Mouse (Mus musculus) gastrocnemius, postnatal 10 days (tissue): ENCODE measurements around the gene Crb3. TPM values are rescaled to one million over a fixed set of nuclear protein-coding genes. Genes with fewer than 3 reads are reported as not detected.
"Not testable (repeated sequence)": the region's sequence is repeated elsewhere in the genome, so short reads cannot be mapped to it uniquely, and the experiment has no call there.

Source experiments
- DNase-seq: peaks from one replicate; pipeline ENCODE4 v3.0.0; 2021; ENCODE audit warnings: mixed read lengths
- long read RNA-seq, 2 experiments: library from polyadenylated mRNA; stranded (forward); transcript quantifications; one replicate each; pipeline ENCODE4 v2.0.0; 2021
- total RNA-seq, 2 experiments: library from RNA; stranded (reverse); gene quantifications; 2 replicates each; pipeline ENCODE4 v1.2.3; 2021

Crb3 gene
- total RNA-seq = under 1 TPM; 0.54 to 0.81 TPM
- long read RNA-seq, experiment 1, partial matches to known transcripts = 0 of 1 reads
- long read RNA-seq, experiment 1, other reads (novel, unspliced or antisense) = 1 of 1 reads
- long read RNA-seq, experiment 2 = 0 reads

DNA sequence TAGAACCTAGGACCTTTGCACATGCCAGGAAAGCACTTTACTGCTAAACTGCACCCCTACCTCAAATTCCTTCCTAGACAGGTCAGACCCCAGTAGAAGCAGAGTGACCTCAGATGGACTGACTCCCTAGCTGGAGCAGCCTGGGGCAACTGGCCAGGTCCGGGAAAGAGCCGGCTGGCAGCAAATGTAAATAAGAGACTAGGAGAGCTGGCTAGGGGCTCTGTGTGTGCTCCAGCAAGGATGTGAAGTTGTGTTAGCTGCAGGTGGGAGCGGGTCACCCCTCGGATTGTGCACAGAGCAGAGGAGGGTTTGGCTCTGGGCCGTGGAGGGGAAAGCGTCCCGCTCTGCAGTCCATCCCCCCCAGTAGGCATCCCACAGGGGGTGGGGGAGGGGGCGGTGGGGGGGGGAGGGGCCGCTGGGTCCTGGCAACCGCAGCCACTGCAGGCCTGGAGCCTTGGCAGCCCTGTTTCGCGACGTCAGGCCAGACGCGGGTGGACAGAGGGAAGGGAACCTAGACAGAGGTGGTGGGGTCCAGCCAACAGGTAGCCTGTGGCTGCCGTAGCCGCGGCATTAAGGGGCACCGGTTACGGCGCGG lies at the start of gene Crb3:
Gene Crb3, plus strand, starts transcription at position 215 of the 595 bp plus-strand sequence.
- peak; percentile 47 for DNase-seq

- DNase-seq = no peak
These were observed 48.0 kb upstream of the Crb3 start for GRCm38 (mm10) chr17:57010911-57011235.

GRCm38 (mm10) chr17:57011236-57012141 lies 47.4 kb upstream of the Crb3 start, which contains the start of the genes Gtf2f1 and Gm17949:
TSS of gene Gtf2f1 (minus strand) at chr17:57011288.
TSS of gene Gm17949 (plus strand) at chr17:57011469.
- DNase-seq = peak; percentile 87

DNA sequence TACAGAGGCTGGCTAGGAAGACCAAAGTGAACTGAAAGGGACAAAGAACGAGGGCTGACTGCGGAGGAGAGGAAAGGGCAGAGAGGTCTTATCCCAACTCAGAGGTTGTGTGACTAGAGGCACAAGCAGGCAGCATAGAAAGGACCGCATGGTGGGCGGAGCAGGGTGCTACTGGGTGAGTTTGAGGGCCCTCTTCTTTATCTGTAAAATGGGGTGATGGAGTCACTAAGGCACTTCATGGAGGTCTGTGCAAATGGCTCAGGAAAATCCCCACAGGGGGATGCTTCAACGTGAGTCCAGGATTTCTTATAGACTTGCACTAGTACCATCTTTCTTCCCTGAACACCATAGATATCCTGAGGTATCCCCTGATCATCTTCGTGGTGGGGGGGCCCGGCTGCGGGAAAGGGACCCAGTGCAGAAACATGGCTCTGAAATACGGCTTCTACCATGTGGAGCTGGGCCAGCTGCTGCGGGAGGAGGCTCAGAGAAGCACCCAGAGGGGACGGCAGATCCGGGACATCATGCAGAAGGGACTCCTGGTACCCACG lies 46.6 kb upstream of the Crb3 start:
- DNase-seq = no peak

DNA sequence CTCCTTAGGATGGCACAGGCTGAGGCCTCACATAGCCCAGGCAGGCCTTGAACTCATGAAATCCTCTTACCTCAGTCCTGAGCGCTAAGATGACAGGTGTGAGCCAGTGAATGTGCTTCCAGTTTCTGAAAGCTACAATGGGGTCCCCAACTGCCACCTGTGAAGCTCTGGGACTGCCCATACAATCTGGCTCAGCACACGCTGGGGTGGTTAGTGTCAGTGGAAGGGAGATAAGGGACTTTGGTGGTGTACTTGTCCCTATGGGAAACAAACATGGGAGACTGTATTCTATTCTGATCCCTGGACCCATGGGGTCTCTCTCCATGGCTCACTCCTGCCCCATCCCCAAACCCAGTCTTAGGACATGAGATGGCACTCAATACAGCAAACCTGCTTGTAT lies 39.2 kb upstream of the Crb3 start:
- no peak for DNase-seq

DNA sequence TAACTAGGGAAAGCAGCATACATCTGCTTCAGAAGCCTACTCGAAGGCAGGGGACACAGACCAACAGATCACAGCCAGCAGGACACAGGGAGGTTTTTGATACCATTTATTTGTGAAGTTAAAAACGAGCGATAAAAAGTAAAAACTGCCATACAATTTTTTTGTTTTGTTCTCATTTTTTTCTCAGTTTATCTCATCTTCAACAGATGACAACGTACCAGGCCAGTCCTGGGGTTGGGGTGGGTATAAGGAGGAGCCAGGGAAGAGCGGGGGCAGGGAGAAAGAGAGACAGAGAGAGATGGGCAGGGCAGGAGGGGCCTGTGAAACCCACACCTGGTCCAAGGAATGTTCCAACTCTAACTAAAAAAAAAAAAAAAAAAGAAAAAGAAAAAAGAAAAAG lies 37.9 kb upstream of the Crb3 start:
- no peak for DNase-seq

DNA sequence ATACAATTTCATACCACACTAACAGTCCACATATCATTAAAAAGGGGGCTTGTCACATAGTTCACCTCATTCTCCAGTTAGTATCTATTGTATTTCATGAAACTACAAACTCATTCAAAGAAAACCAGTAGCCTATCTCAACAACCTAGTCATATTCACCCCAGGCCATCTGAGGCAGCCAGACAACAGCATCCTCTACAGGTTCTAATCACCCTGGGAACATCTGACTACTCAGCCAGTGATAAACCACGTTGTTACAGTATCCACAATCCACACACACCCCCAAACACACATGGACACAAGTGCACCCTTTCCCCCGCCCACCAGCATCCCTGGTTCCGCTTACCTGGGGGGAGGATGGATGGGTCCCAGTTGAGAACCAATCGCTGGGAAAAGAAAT lies 31.4 kb upstream of the Crb3 start:
- no peak for DNase-seq

DNA sequence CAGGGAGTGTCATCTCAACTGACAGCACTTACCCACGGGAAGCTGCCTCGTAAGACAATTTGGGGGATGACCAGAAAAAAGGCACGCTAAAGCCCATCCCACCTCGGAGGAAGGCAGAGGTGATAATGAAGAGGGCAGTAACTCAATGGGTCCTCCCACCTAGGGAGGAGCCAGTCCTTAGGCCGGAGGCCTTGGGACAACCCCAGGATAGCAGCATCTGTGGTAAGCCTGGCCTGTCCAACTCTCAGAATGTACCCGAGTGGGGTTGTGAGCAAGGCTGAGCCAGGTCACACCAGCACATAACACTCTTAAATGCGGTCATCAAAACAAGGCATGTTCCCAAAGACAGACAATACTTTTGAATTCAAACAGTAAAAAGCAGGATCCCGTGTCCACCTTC lies 29.2 kb upstream of the Crb3 start:
- no peak for DNase-seq

DNA sequence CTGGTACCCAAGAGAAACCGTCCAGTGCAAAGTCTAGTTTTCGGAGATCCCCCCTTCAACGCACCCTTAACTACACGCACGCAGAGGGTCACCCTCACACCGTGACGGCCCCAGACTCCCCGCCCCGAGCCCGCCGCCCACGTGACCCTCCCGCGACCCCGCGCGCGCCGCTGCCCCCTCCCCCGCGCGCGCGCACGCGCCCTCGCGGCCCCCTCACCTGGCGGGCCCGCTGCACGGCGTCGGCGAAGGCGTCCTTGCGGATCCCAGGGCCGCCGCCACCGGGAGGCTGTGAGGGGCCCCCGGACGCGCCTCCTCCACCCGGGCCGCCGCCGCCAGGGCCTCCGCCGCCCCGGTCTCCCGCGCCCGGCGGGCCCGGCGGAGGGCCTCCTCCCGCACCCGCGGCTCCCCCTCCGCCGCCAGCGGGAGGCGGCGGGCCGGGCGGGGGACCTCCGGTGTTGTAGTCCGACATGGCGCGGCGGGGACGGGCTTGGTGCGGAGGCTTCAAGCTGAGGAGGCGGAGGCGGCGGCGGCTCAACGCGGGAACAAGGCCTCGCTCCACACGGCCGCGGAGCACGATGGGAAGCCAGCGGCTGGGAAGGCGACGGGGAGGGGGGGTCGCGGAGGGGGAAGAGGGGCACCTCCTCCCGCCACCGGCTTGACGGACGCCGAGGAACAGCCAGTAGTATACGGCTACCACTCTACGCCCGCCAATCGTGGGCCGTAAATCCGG lies 27.8 kb upstream of the Crb3 start, which contains the start of gene Khsrp:
Gene Khsrp, minus strand, starts transcription at position 592 of the 730 bp plus-strand sequence.
- DNase-seq = peak; percentile 92

GRCm38 (mm10) chr17:57031661-57032420 lies 27.1 kb upstream of the Crb3 start:
- DNase-seq = peak; percentile 93

DNA sequence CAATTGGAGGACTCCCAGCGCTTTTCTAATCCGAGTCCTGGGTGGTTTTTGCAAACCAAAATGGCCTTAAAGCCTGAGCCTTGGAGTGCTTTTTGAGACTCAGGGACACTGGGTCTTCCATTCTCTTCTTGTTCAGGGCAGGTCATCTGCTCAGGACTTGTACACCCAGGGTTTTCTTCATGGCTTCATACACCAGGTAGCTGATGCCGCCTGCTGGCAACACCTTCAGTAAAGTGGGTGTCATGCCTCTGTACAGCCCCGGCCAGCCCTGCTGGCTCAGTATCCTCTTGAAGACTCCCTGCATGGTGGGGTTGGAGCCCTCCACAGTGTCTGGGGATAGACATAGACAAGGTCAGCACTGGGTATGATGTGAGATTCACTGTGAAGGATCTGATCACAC lies 26.1 kb upstream of the Crb3 start:
- DNase-seq = no peak

- DNase-seq = no peak
These were observed 19.9 kb upstream of the Crb3 start for GRCm38 (mm10) chr17:57038978-57039377.

DNA sequence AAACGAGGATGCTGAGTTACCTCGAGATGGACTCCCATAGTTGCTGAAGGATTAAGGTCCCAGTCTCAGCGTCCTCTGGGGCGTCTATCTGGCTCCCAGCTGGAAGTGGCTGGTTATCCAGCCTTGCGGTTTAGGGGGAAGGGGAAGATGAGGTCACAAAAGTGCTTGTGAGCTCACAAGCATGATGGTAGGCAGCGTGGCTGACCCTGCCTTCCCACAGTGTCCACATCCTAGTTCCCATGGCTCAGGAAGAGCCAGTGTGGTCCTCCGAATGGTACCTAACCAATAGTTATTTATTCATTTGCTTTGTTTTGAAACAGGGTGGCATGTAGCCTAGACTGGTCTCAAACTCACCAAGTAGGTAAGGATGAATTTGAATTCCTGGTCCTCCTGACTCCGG lies 17.4 kb upstream of the Crb3 start, which contains the start of gene Slc25a41:
Gene Slc25a41, minus strand, starts transcription at position 101 of the 400 bp plus-strand sequence.
- DNase-seq = no peak

- no peak for DNase-seq
These were observed 11.5 kb upstream of the Crb3 start for GRCm38 (mm10) chr17:57047406-57047805.

DNA sequence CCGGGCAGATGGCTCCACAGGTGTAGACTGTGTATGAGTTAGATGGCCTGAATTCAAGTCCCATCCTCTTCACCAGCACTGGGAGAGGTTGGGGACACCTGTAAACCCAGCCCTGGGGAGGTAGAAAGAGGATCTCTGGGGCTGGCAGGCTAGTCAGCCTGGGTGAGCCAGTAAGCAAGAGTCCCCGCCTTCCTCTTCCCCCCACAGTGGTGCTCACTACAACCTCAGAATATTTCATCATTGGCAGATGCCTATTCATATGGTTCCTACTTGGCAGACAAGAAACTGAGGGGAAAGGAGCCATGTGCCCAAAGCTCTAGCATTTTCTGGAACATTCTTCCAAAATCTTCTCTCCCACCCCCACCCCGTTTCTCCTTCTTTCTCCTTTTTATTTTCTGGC lies 10.1 kb upstream of the Crb3 start:
- no peak for DNase-seq

- DNase-seq = not testable (repeated sequence)
These were observed 7.2 kb upstream of the Crb3 start for GRCm38 (mm10) chr17:57051679-57052078.

DNA sequence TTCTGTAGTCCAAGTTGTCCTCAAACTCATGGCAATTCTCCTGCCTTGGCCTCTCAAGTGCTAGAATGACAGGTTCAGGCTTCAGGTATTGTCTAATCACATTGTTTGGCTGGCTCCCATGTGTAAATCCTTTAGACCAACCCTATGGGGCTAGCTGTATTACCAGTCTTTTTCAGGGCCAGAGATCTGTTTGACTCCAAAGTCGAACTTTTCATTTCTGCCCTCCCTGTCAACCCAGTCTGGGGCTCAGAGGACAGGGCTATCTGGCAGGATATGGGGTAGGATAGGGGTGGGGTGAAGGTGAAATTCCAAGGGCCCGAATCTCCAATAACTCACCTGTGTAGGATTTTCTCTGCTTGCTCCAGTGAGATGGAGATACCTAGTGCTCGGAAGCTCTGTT lies 2.7 kb upstream of the Crb3 start:
- DNase-seq = no peak

GRCm38 (mm10) chr17:57059486-57059977 lies 627 bp downstream of the Crb3 start, which contains the start of gene Slc25a23:
TSS of gene Slc25a23 (minus strand) at chr17:57059863.
- peak; percentile 67 for DNase-seq

GRCm38 (mm10) chr17:57060231-57060801 lies 1.4 kb downstream of the Crb3 start:
- DNase-seq = peak; percentile 88

- no peak for DNase-seq
These were observed 2.2 kb downstream of the Crb3 start for GRCm38 (mm10) chr17:57061069-57061468.

- DNase-seq = no peak
These were observed 3.2 kb downstream of the Crb3 start for GRCm38 (mm10) chr17:57062011-57062521.
